Mouse (Mus musculus) thymus, postnatal 0 days (tissue): ENCODE measurements at regions not wholly inside any gene's neighbourhood (a gene's known extent, or its start where the extent isn't known, plus 50 kb on each side); places are given as distances from the start of the nearest gene placed in this dataset. TPM values are rescaled to one million over a fixed set of nuclear protein-coding genes. Genes with fewer than 3 reads are reported as not detected.

ENCODE experiments used
- DNase-seq: peaks from one replicate; pipeline ENCODE4 v3.0.0-alpha.2; 2015; ENCODE audit warnings: low spot score
- microRNA-seq: library from miRNA; unstranded; fragments of <30 nt; microRNA quantifications from one replicate; pipeline ENCODE4, GENCODE M21; 2016; ENCODE audit warnings: borderline number of aligned reads

DNA sequence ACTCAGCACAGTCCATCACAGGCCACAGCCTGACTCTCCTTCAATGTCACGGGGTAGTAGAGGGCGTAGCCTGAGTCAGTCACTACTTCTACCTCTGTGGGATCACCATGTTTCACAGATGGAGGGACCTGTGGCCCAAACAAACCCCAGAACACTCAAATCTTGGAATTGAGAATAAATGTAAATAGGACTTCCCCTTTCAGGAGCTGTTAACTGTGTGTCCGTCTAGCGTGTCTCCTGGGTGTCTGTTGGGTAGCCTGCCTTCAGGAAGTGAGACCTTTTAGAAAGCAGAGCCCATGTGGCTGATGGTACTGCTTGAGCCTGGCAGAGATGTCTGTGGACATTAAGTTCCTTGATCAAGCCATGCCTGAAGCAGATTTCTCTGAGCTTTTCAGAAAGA lies 87.4 kb upstream of the Smim23 start:
- DNase-seq = no peak

DNA sequence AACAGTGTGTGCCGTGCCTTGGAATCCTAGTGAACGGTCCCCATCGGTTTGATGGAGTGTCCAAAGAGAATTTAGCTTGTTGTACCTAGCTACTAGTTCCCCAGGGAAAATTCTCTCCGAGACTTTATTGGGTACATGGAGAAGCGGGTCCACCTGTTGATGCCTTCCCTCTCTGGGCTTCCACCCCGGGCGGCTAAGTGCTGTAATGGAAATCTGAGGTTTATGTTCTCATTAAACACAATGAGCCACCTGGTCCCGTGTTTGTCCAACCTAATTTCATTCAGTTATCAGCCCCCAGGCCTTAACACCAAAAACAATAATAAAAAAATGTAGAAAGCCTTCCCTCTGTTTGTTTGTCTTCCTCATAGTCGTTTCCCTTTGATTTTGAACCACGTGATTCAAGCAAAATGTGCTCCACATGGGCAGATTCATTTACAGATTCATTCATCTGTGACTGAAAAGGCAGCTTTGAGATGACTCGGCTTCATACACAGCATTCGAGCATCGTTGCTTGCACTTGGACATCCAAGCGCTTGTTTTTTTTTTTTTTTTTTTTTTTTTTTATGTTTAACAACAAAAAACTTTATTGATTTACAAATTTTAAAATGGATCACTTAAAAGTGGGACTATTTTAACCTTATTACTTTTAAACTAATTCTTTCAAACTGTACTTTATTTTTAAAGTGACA lies 84.5 kb upstream of the Smim23 start:
- DNase-seq = no peak

DNA sequence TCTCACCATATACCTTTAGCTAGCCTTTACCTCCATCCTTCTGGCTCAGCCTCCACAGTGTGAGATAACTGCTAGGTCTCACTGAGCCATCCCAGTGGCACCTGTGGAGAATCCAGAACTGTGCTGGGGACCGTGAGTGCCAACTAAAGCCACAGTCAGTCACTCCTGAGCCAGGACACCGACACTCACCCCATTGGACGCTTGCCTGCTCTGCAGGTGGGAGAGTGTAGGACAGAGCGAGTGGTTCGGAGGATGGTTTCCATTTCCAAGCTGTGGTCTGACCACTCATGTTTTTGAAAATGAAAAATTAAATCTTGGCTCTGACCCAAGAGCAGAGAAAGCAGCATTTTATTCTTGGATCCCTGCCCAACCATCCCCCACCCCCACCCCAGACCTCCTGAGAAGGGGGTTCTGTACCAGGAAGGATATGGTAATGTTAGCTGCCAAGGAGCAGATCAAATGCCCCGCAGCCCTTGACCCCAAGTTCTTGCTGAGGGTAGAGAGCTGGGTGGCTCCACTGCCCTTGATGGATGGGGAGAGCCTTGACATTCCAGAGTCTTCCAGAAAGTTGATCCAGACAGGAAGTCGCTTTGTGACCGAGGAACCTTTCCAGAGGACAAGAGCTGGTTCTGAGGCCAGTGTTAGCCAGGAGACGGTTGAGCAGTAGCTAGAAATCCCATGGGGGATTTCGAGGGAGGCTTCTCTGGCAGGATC lies 83.3 kb upstream of the Smim23 start:
- no peak for DNase-seq

- DNase-seq = no peak
Observed at GRCm38 (mm10) chr11:32903970-32904369, 79.6 kb upstream of the Smim23 start.

DNA sequence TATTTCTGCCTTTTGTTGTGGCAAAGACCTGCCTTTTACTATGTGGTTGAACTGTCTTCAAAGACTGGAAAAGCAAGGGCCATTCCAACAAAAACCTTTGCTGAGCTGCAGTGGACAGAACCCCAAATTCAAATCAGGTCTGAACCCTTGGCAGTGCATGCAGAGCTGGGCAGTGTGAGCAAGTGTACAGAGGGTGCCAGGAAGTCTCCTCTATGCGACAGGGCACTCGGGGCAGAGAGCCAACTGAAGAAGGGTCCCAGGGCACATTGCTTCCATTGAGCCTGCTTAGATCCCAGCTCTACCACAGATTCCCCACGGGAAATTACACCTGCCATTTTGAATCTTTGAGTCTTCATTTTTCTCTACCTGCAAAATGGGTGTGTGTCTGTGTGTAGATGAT lies 79.0 kb upstream of the Smim23 start:
- no peak for DNase-seq

DNA sequence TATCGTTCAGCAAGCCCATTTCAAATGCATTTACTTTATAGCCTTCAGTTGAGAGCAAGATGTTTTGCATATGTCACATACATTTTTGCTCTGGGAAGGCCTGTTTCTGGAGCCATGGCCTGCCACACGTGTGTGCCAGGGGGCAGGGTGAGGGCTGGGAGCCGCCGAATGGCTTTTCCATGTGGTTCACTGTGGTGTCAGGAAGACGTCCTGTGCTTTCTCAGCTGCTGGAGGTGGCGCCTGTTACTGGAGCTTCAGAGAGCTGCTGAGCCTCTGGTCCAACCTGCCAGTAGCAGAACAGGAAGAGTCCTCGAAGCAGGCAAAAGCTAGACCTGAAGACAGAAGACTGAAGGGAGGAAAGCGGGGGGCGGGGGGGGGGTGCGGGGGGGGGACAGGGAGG lies 78.5 kb upstream of the Smim23 start:
- DNase-seq = no peak

DNA sequence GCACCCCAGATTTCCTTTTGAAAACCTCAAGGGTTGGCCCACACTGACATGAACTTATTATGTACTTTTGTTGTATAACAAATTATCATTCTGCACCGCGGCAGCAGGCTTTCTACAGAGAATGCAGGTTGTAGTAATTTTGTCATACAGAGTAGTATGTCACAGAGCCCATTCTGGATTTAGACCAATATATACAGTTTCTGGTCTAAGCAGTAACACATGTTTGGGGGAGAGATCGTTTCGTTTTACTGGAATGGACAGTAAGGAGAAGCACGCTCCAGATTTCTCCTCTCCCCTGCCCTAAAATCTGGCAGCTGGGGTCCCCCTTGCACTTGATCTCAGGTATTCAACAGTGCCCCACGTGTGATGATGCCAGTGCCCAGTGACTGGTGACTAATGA lies 76.0 kb upstream of the Smim23 start:
- DNase-seq = no peak

DNA sequence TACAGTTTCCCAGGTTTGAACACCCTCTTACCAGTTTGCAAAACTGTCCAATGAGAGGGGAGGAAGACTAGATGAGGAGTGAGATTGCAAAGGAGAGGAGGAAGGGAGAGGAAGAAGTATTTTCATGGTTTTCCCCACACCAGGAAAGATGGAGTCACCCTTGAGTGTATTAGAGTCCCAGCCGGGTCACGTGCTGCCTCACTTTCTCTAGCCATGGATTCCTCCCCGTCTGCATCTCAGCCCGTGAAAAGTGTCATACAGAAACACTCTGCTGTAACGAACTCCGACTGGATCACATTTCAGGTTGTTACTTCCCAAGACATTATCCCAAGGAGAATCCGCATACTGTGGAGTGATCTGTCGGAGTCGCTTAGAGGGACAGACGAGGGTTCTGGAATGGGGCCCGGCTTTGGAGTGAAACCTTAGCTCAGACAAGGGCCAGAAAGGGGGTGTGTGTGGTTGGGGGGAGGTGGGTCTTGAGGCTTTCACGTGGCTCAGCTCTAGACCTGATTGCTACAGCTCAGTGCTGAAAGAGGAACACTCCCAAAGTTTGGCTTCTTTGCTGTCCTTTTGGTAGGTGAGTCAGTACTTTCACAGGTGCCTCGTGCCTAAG lies 75.3 kb upstream of the Smim23 start:
- DNase-seq = no peak

GRCm38 (mm10) chr11:32895400-32895799 lies 71.0 kb upstream of the Smim23 start:
- DNase-seq = no peak

- DNase-seq = no peak
Observed at GRCm38 (mm10) chr11:32893146-32893903, 68.9 kb upstream of the Smim23 start.

GRCm38 (mm10) chr11:32892496-32892895 lies 68.1 kb upstream of the Smim23 start:
- DNase-seq = no peak

DNA sequence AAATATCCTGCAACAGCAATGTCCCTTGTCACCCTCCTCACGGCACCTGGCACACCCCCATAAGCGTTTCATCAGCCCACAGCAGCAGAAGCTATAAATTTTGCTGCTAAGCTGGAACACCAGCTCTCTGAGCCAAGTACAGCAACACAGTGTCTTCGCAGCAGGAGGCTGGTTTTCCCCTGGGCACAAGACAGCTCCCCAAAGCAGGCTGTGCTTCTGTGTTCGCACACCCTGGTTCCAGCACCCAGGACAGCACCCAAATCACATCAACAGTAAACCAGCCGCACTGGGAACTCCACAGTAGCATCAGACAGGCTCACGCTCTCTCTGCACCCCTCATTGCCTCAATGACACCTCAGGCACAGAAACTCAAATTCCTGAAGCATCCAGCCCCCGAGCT lies 64.8 kb upstream of the Smim23 start:
- no peak for DNase-seq

DNA sequence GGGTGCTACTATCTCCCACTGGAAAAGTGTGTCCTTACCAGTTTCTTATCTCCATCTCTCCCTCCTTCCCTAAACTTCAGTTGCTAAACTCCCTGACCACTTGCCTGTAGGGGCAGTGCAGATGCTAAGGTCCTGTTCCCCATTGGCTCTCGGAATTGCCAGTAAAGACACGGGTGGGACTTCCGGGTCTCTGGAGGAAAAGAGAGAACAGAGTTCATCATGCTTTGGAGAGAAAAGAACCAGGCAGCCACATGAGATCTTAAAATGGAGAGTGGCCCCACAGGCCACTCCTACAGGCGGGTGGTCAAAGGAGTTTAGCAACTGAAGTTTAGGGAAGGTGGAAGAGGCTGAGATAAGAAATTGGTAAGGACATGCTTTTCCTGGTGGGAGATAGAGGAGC lies 60.3 kb upstream of the Smim23 start:
- DNase-seq = no peak

GRCm38 (mm10) chr11:32883062-32883852 lies 58.9 kb upstream of the Smim23 start:
- DNase-seq = no peak

DNA sequence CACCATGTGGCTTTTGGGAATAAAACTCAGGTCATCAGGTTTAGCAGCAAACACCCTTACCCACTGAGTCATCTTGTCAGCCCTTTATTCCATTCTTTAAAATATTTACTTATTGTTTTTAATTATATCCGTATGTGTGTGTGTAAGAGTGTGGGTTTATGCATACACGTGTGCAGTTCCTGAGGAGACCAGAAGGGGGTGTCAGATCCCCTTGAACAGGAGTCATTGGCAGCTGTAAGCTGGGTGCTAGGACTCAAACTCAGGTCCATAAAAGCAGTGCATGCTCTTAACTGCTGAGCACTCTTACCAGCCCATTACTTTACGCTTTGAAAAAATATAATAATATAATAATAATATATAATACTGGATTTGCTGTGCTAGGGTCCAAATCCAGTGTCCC lies 54.6 kb upstream of the Smim23 start:
- DNase-seq = no peak

Small RNA genes lying in the stretch of these regions (microRNA-seq; reads per million reads assigned to microRNA genes)
- not detected for gene Gm26052
